Mouse (Mus musculus): ENCODE measurements at regions not wholly inside any gene's neighbourhood (a gene's known extent, or its start where the extent isn't known, plus 50 kb on each side); places are given as distances from the start of the nearest gene placed in this dataset.

DNA sequence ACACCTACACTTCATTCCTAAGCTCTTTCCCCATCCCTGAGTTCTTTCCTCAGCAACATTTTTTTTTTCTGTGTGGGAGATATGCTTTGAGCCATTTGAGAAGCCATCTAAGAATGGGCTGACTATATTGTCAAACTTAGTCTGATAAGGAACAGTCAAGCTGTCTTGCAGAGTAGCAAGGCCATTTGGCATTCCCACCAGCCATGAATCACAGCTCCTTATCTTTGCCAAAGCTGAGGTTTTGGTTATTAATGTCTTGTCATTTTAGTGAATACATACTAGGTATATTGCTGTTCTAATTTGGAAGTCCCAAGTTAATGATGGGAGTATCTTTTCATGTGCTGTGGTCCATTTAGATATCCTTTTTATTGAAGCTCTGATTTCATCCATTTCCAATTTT is 96.4 kb downstream of the Sox9 start:
- in situ Hi-C loops (cut with MboI; ENCODE audit: low pct_unique_long_range_greater_than_20kb in 1 of 2, low sequenced_read_pairs in 2 of 2, unreplicated experiment in 1 of 2), result no loop called here

DNA sequence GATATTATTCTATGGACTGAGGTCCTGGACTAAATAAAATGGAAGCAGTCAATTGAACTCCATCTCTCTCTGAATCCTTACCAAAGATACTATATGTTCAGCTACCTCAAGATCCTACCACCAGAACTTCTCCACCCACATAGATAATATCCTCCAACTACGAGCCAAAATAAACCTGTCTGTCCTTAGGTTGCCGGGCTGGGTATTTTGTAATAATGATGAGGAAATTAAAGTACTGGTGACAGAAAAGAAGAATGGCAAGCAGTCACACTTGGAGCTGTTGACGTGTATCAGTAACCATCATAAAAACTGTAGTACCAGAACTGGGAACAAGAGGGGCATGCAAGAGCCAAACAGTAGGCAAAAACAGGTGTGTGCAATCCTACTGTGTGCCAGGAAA is 98.7 kb downstream of the Sox9 start:
- in situ Hi-C loops (cut with MboI; ENCODE audit: low pct_unique_long_range_greater_than_20kb in 1 of 2, low sequenced_read_pairs in 2 of 2, unreplicated experiment in 1 of 2), result no loop called here

DNA sequence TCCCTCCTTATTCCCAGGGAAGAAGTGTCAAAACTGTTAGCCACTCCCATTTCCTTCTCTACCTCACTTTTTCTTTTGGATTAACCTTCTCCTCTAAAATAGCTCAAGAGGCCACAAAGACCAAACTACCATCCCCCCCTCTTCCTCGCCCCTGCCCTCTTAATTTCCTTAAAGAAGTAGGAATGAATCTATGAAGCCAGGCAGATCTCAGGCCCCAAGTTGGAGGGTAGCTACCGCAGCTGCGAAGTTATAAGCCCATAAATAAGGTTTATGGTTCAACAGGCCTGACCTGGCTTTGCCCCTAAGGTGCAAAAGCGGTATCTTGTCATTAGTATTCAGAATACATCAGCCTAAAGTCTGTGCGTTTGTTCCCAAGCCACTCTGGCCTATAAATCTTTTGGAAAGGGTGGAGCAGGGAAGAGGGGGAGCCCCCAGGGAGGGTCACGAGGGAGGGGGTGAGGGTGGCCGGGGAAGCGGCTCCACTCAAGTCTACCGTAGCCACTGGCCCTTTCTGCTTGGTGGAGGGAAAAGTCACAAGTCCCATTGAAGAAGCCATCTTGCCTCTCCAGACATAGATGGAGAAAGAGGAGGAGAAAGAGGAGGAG is 103.4 kb downstream of the Sox9 start:
- in situ Hi-C loops (cut with MboI; ENCODE audit: low pct_unique_long_range_greater_than_20kb in 1 of 2, low sequenced_read_pairs in 2 of 2, unreplicated experiment in 1 of 2), result no loop called here

DNA sequence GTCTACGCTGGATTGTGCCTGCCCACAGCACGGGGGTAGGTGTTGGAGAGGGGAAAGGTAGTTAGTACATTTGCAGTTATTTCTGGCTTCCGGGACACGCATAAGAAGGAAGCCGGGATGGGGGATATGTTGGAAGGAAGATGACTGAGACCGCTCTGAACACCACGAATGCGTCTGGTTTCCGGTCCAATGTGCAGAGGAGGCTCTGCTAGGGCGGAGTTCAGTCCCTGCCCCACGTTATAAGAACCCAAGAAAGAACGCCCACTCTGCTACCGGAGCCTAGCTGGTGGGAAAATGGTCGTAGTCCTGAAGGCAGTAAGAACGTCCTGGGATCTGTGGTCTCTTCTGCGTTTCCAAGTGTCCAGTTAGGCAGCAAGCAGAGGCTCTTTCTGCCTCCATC is 104.1 kb downstream of the Sox9 start:
- in situ Hi-C loops (cut with MboI; ENCODE audit: low pct_unique_long_range_greater_than_20kb in 1 of 2, low sequenced_read_pairs in 2 of 2, unreplicated experiment in 1 of 2), result no loop called here

DNA sequence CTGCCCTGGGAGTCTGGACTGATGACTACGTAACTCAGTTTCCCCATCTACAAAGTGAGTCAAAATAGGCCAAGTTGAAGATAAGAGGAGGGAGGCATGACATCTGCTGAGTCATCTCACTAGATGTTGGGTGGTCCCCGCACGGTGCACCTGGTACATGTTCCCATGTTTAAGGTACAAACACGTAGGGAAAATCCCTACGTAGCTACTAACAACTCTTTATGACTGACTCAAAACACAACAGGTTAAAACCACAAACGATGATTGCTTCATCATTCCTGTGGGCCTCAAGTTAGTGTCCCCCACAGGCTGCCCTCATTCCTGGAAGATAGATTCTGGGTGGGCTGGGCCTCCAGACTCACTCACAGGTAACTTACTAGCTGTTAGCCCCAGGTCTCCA is 107.7 kb downstream of the Sox9 start:
- in situ Hi-C loops (cut with MboI; ENCODE audit: low pct_unique_long_range_greater_than_20kb in 1 of 2, low sequenced_read_pairs in 2 of 2, unreplicated experiment in 1 of 2), result no loop called here

DNA sequence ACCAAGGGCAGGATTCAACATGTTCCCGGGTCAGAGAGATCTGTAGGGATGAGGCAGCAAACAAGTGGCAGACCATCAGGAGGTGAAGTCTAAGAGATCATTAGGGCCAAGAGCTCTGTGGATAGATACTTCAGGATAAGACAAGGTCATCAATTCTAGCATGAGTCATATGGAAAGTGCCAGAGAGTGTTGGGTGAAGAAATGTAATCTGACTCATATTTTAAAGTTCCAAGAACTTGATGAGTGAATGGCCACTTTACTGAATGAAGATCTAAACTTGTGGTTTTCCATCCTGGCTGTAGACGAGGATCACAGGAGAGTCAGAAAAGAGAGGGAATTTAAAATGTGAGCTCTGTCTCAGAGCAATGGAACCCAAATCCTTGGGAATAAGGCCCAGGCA is 115.6 kb downstream of the Sox9 start:
- in situ Hi-C loops (cut with MboI; ENCODE audit: low pct_unique_long_range_greater_than_20kb in 1 of 2, low sequenced_read_pairs in 2 of 2, unreplicated experiment in 1 of 2), result no loop called here

DNA sequence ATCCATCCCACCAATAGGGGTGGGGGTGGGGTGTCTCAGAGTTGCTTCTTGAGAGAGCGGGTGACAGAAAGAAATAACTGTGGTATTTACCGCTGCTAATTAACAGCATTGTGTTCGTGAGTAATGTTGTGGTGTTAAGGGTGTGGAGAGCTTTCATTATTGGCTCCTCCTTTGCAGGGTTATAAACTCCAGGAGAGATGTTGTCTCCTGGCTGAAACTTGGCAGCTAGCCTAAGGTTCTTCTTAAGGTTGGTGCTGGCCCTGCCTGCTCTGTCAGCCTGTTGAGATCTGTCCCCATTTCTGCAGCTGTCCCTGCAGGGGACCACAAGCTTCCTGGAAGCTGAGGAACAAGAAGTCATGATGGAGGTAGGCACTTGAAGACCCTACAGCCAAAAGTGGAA is 120.6 kb downstream of the Sox9 start:
- in situ Hi-C loops (cut with MboI; ENCODE audit: low pct_unique_long_range_greater_than_20kb in 1 of 2, low sequenced_read_pairs in 2 of 2, unreplicated experiment in 1 of 2), result no loop called here

DNA sequence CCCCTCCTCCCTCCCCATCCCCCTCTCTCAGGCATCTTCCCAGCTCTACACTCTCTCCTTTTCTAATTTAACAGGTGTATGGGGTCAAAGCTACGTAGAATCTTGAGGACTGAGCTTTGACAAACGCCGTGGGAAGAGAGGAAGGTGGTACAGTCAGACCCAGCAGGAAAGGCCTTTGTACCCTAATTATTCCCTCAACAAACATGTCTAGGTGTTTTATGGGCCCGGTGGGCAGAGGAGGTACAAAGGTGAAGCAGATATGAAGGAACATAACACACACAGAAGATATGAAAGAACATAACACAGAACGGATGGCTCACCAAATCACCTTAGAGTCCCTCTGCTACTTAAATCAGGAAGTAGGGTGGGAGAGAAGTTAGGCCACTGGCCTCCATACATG is 128.3 kb downstream of the Sox9 start:
- in situ Hi-C loops (cut with MboI; ENCODE audit: low pct_unique_long_range_greater_than_20kb in 1 of 2, low sequenced_read_pairs in 2 of 2, unreplicated experiment in 1 of 2), result no loop called here

DNA sequence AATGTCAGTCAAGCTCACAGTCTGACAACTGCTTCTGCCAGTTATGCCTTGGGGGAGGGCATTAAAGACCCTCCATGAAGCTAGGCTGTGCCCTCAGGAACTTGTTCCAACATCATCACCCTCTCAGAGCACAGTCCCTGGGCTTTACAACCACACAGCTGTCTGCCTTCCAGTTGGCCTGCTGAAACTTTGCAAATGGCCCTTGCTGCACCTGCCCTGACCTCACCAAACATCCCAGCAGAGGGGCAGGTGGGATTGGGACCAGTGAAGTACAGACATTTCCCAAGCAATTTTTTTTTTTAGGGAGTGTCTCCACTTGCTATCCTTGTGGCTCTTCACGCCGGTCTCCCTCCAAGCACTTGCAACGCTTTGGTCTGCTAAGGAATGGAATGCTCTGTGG is 130.9 kb downstream of the Sox9 start:
- in situ Hi-C loops (cut with MboI; ENCODE audit: low pct_unique_long_range_greater_than_20kb in 1 of 2, low sequenced_read_pairs in 2 of 2, unreplicated experiment in 1 of 2), result no loop called here

DNA sequence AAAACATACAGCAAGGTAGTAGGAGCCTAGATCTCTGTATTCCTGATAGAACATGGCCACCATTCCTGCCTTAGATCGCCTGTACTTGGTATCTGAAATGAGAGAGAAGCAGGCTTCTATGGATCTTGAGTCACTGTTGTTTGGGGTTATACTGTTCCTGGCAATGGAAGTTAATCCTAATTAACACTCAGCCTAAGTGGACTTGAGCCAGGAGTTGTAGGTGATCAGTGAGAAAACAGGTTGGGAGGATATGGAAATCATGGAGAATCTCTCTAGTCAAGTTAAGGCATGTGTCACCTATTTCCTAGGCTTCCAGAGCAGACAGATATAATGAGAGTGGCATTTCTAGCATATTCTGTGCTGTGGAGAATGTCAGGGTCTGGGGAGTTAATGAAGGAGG is 134.9 kb downstream of the Sox9 start:
- in situ Hi-C loops (cut with MboI; ENCODE audit: low pct_unique_long_range_greater_than_20kb in 1 of 2, low sequenced_read_pairs in 2 of 2, unreplicated experiment in 1 of 2), result no loop called here

DNA sequence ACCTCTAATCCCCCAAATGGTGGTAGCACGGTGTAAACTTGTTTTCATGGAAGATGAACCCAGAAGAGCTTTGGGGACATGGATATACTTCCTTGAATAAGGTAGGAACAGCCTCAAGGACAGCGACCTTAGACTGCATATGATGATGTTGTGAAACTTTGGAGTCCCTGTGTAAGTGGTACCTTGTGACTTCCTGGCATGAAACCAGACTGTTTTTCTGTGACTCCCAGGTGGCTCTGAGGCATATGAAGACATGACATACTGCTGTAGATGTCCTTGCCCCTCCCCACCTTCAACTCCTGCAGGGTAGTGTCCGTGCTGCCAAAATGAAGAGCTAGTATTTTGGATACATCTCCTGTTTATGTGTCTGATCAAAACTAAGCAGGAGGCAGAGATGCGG is 138.1 kb downstream of the Sox9 start:
- in situ Hi-C loops (cut with MboI; ENCODE audit: low pct_unique_long_range_greater_than_20kb in 1 of 2, low sequenced_read_pairs in 2 of 2, unreplicated experiment in 1 of 2), result no loop called here

DNA sequence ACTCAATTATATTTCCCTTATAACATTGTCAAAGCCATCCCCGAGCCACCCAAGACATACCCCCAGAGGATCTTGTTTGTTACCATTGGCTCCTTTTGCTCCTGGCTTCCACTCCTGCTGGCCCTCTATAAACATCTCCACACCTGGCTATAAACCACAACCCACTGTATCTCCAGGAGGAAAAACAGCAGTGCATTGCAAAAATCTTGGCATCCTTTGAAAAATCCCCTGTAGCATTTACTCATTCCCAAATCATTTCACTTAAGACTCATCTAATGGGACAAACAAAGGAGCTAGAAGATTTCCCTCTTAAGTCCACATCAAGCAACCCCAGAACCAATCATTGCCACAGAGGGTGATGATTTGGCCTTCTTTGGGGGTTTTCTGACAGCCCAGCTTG is 142.6 kb downstream of the Sox9 start:
- in situ Hi-C loops (cut with MboI; ENCODE audit: low pct_unique_long_range_greater_than_20kb in 1 of 2, low sequenced_read_pairs in 2 of 2, unreplicated experiment in 1 of 2), result no loop called here

DNA sequence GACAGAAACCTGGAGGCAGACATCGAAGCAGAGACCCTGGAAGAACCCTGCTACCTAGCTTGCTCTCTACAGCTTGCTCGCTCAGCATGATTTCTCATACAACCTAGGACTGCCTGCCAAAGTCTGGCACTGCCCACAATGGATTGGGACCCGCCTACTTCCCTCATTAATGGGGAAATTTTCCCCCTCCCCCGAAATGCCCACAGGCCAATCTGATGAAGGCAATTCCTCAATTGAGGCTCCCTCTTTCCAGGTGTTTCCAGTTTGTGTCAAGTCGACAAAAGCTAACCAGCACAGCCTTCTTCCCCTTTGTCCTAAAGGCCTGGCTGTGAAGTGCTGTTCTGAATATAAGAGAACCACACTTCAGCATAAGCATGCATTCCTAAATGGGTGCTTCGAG is 143.1 kb downstream of the Sox9 start:
- in situ Hi-C loops (cut with MboI; ENCODE audit: low pct_unique_long_range_greater_than_20kb in 1 of 2, low sequenced_read_pairs in 2 of 2, unreplicated experiment in 1 of 2), result no loop called here

DNA sequence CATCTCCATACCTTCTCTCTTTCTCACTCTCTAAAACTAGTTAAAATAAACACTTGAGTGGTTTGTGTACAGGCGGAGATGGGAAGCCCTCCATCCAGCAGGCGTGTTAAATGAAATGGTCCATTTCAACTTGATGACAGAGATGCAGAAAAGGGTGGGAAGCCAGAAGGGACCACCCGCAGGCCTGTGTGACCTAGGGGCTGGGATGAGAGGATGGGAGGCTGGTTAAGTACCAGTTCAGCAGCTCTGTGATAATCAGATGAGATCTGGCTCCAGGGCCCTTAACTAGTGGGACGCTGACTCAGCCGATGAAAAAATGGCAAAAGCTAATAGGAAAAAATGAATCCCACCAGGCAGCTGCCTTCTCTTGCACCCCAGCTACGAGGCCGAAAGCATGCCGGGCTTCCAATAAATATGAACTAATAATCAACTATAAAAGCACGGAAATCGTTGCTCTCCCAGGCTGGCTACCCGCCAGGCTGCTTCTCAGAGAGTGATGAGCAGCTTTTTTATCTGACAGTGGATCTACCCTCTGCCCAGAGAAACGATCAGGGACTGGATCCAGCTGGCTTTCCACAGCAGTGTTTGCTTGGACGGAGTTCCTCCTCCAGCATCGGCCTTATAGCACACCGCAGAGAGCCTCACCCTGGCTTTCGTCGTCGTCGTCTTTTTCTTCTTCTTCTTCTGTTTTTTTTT is 144.5 kb downstream of the Sox9 start:
- in situ Hi-C loops (cut with MboI; ENCODE audit: low pct_unique_long_range_greater_than_20kb in 1 of 2, low sequenced_read_pairs in 2 of 2, unreplicated experiment in 1 of 2), result no loop called here

DNA sequence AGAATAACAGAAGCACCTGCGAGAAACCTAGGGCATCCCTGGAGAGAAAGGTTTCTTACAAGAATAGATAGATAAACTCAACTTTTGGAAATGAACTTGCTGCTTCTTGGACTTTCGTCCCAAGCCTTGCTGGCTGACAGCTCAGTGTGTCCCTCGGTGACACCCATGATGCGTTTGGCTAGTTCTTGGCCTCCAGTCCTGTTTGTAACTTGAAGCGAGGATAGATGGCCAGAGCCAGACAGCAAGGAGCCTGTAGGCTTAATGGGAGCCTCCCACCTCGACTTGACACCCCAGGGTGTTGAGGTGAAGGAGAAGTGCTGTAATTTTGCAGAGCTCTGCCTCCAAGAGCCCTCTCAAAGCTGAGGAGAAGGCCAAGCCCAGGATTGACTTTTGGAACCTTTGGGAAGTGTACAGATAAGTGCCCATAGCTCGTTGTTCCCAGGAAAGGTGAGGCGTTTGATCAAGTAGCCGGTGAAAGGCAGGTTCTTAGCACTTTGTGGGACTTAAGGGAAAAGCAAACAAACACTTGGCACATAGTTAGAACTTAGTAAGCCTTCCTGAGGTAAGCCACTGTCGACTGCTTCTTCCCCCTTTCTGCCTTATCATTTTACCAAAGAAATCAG is 148.3 kb downstream of the Sox9 start:
- in situ Hi-C loops (cut with MboI; ENCODE audit: low pct_unique_long_range_greater_than_20kb in 1 of 2, low sequenced_read_pairs in 2 of 2, unreplicated experiment in 1 of 2), result no loop called here

DNA sequence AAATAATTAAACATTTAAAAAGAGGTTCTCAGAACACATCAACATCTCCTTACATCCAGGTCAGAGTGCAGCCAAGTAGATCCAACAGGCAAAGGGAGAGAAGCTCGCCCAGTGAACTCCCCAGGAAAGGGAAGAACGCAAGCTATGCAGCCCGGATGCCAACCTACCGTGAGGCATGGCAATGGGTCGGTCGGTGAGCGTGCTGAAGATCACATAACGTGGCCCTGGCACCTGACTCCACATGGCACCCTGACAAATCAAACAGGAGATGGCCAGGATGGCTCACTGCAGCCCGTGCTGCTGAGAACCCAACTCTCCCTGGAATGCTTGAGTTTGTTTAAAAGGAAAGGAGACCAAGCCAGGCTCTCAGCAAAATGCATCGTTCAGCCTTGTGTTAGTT is 156.0 kb downstream of the Sox9 start:
- in situ Hi-C loops (cut with MboI; ENCODE audit: low pct_unique_long_range_greater_than_20kb in 1 of 2, low sequenced_read_pairs in 2 of 2, unreplicated experiment in 1 of 2), result no loop called here

DNA sequence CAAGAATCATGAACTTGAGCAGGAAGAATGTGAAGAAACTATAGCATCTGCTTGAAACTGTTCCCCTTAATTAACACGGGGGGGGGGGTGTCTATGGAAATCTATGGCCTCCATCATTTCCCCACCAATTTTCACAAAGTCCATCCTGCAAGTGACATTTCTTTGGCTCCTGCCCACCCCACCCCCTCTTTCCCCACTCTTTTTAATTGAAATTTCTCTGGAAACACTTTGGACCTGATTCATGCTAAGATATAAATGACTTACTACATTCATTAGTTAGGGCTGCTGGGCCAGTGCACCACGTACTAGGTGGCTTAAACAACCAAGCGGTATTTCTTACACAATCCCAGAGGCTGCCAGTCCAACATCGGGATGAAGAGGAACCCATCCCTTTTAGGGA is 169.4 kb downstream of the Sox9 start:
- in situ Hi-C loops (cut with MboI; ENCODE audit: low pct_unique_long_range_greater_than_20kb in 1 of 2, low sequenced_read_pairs in 2 of 2, unreplicated experiment in 1 of 2), result no loop called here

DNA sequence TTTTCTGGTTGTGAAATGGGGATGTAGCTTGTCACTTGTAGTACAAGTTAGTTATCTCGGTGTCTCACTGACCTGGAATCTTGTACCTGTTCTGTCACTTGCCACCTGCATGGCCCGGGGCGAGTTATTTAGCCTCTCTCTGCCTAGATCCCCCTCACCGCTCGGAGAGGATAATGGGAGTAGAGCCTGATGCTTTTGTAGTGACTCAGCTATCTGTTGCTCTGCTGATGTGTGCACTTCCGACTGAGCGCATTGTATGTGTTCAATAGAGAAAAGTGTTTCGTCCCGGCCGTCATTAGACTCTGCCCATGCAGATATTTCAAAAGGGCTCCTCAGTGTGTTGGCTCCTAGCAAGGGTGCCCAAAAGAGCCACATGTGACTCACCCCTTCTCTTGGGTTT is 170.3 kb downstream of the Sox9 start:
- in situ Hi-C loops (cut with MboI; ENCODE audit: low pct_unique_long_range_greater_than_20kb in 1 of 2, low sequenced_read_pairs in 2 of 2, unreplicated experiment in 1 of 2), result no loop called here

DNA sequence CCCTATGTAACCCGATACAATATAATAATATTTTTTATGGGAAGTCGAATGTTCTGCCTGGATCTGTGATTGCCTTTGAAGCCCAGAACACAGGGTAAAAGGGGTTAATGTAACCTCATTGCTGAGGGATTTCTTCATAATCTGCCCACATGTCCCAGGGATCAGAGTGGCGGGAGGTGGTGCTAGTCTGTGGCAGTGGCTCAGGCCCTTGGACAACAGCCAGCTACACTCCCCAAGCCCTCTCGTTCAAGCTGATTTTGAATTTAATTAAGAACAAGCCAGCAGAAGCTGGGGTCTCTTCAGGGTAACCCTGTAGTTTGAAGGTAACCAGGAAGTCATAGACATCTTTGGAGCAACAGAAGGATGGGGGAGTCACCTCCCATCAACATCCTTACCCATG is 171.5 kb downstream of the Sox9 start:
- in situ Hi-C loops (cut with MboI; ENCODE audit: low pct_unique_long_range_greater_than_20kb in 1 of 2, low sequenced_read_pairs in 2 of 2, unreplicated experiment in 1 of 2), result no loop called here

DNA sequence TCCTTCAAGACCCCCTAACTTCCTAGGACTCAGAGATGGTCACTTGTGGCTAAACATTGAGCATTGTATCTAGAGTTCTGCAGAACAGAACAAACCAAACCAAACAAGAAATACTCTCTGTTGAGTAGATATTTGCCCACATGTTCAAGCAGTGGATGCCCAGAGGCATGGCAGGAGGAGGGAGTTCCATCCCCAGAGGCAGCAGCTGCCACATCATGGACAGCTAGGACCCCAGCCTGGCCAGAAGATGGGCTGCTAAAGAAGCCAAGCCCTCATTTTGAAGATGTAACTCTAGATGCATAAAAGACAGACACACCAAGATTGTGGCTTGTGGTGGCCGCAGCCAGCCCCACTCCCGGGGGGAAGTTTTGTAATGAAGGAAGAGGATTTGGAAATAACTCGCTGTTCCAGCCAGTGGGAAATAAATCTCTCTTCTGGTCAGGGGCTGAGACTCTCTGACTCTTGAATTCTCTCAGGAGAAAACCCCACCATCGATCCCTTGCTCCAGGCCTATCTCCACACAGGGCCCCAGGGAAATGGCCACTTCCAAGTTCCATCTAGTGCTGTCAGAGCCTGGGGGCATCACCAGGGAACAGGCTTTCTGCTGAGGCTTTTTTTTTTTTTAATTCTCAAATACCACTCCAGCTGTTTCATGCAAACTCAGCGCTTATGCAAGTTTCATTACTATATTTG is 174.9 kb downstream of the Sox9 start:
- in situ Hi-C loops (cut with MboI; ENCODE audit: low pct_unique_long_range_greater_than_20kb in 1 of 2, low sequenced_read_pairs in 2 of 2, unreplicated experiment in 1 of 2), result no loop called here
